Mouse (Mus musculus) ES-Bruce4 (cell line): ENCODE results near the gene Vmn1r114. TPM values are rescaled to one million over a fixed set of nuclear protein-coding genes. Genes with fewer than 3 reads are reported as not detected.
"Not testable (repeated sequence)": the region's sequence is repeated elsewhere in the genome, so short reads cannot be mapped to it uniquely, and the experiment has no call there.

Source experiments
- H3K27ac ChIP-seq: 2 replicates; pipeline ENCODE4 v1.5.1; 2012; ENCODE audit warnings: low read length, inconsistent platforms; ENCODE audit not compliant: insufficient read depth
- H3K27me3 ChIP-seq: 2 replicates; pipeline ENCODE4 v1.6.1; 2012; ENCODE audit warnings: mild to moderate bottlenecking, low read length, inconsistent platforms; ENCODE audit not compliant: control insufficient read depth, poor library complexity, insufficient read depth, severe bottlenecking
- H3K36me3 ChIP-seq: 2 replicates; pipeline ENCODE4 v1.6.1; 2012; ENCODE audit warnings: inconsistent platforms, mild to moderate bottlenecking, low read length, moderate library complexity; ENCODE audit not compliant: control insufficient read depth, poor library complexity, insufficient read depth, severe bottlenecking
- H3K4me1 ChIP-seq: one replicate; pipeline ENCODE4 v1.8.1; 2011; ENCODE audit warnings: low read length; ENCODE audit not compliant: control insufficient read depth, insufficient read depth
- H3K4me3 ChIP-seq: 2 replicates; pipeline ENCODE4 v1.5.1; 2011; ENCODE audit warnings: low read depth, mild to moderate bottlenecking, low read length
- H3K9ac ChIP-seq: 2 replicates; pipeline ENCODE4 v1.6.1; 2012; ENCODE audit warnings: low read depth, mild to moderate bottlenecking, inconsistent platforms; ENCODE audit not compliant: poor library complexity, severe bottlenecking
- H3K9me3 ChIP-seq: replicated peaks from 2 replicates; pipeline ENCODE4 v1.6.1; 2012; ENCODE audit warnings: mild to moderate bottlenecking, low read length, inconsistent platforms; ENCODE audit not compliant: control insufficient read depth, poor library complexity, insufficient read depth, severe bottlenecking
- polyA plus RNA-seq: library from polyadenylated mRNA; stranded (reverse); fragments of >200 nt; gene quantifications from 2 replicates; pipeline ENCODE4 v1.2.4, GENCODE M21; 2011; ENCODE audit warnings: low read depth; ENCODE audit not compliant: missing spikeins, insufficient read depth, insufficient read length

Gene Vmn1r114
- not detected in 2 replicates for polyA plus RNA-seq

- H3K9me3 ChIP-seq, H3K9ac ChIP-seq, H3K27me3 ChIP-seq, H3K27ac ChIP-seq, H3K36me3 ChIP-seq, H3K4me1 ChIP-seq, H3K4me3 ChIP-seq: not testable (repeated sequence)
These were observed at the start of gene Vmn1r114 for GRCm38 (mm10) chr7:20812086-20812485. Vmn1r114 (minus strand) TSS chr7:20812186.

GRCm38 (mm10) chr7:20844885-20845284 is 32.9 kb upstream of the Vmn1r114 start, which contains the start of gene Vmn1r115:
Vmn1r115 (minus strand) TSS chr7:20844985.
- not testable (repeated sequence) for H3K27ac ChIP-seq, H3K36me3 ChIP-seq, H3K4me3 ChIP-seq, H3K4me1 ChIP-seq, H3K9ac ChIP-seq, H3K9me3 ChIP-seq, H3K27me3 ChIP-seq

GRCm38 (mm10) chr7:20786985-20787384 is 25.0 kb downstream of the Vmn1r114 start, which contains the start of gene Vmn1r113:
Vmn1r113 (plus strand) TSS chr7:20787285.
- not testable (repeated sequence) for H3K4me3 ChIP-seq, H3K9me3 ChIP-seq, H3K9ac ChIP-seq, H3K36me3 ChIP-seq, H3K27ac ChIP-seq, H3K4me1 ChIP-seq, H3K27me3 ChIP-seq

- not testable (repeated sequence) for H3K9me3 ChIP-seq, H3K4me1 ChIP-seq, H3K36me3 ChIP-seq, H3K4me3 ChIP-seq, H3K9ac ChIP-seq, H3K27ac ChIP-seq, H3K27me3 ChIP-seq
These were observed 41.1 kb downstream of the Vmn1r114 start, which contains the start of gene Vmn1r112 for GRCm38 (mm10) chr7:20770885-20771284. Vmn1r112 (plus strand) TSS chr7:20771185.

Other genes starting within 250 kb of the Vmn1r114 start
- gene Gm4141, start 235.9 kb downstream of the Vmn1r114 start, polyA plus RNA-seq = not detected in 2 replicates
- gene Gm4513, start 213.2 kb downstream of the Vmn1r114 start, polyA plus RNA-seq = not detected in 2 replicates
- gene Vmn1r107, start 143.3 kb downstream of the Vmn1r114 start, polyA plus RNA-seq = not detected in 2 replicates
- gene Vmn1r111, start 109.0 kb downstream of the Vmn1r114 start, polyA plus RNA-seq = not detected in 2 replicates
- gene Gm10668, start 81.6 kb downstream of the Vmn1r114 start, polyA plus RNA-seq = not detected in 2 replicates
- not detected in 2 replicates for gene Vmn1r112, start 41.0 kb downstream of the Vmn1r114 start, polyA plus RNA-seq
- gene Vmn1r113, start 24.9 kb downstream of the Vmn1r114 start, polyA plus RNA-seq = not detected in 2 replicates
- gene Vmn1r115, start 32.8 kb upstream of the Vmn1r114 start, polyA plus RNA-seq = not detected in 2 replicates
- not detected in 2 replicates for gene Vmn1r116, start 60.1 kb upstream of the Vmn1r114 start, polyA plus RNA-seq
- not detected in 2 replicates for gene Vmn1r117, start 71.9 kb upstream of the Vmn1r114 start, polyA plus RNA-seq
- not detected in 2 replicates for gene Vmn1r118, start 100.2 kb upstream of the Vmn1r114 start, polyA plus RNA-seq
- not detected in 2 replicates for gene Vmn1r119, start 200.3 kb upstream of the Vmn1r114 start, polyA plus RNA-seq
- not detected in 2 replicates for gene Vmn1r120, start 241.6 kb upstream of the Vmn1r114 start, polyA plus RNA-seq